Mouse (Mus musculus): ENCODE measurements around the gene Dis3. TPM values are rescaled to one million over a fixed set of nuclear protein-coding genes. Genes with fewer than 3 reads are reported as not detected.

The Dis3 gene
- total and polyA plus RNA-seq, 2 experiments from 2014 or later = 26.3 to 28.0 TPM

DNA sequence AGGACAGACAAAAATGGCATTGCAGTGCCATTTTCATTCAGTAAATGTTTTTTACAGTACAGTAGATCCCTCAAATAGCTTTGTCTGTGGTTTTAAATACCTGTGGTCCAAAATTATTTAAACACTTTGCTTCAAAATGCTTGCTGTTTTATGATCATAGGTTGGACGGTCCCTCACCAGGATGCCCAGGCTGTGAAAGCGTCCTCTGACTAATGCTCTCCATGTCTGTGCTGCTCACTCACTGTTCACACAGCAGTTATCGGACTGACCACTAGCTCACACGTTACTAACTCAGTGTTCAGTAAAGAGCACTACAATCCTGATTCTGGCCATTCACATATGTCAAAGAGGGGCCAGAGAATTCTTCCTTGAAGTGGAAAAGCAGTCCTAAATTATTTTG lies 28.4 kb downstream of the Dis3 start:
- no peak overlapping the region for H3K4me2 ChIP-seq (ENCODE audit: low read depth)
- no peaks in the 10 kb centered on the region for H3K27me3 ChIP-seq (ENCODE audit: insufficient read depth, low read length)
- WGBS = 91% methylated on average over 4 of the region's 4 CpGs
- no peak for DNase-seq
- H3K9ac ChIP-seq = no peak overlapping the region
- no peaks in the 10 kb centered on the region for H3K9me3 ChIP-seq (ENCODE audit: low read length)
- no peak for TF ChIP-seq CTCF (IDR thresholded peaks at IDR 0.05; ENCODE audit: low read depth)
- no peaks in the 10 kb centered on the region for H3K4me1 ChIP-seq (ENCODE audit: insufficient read depth)
- ATAC-seq = no peak
- H3K36me3 ChIP-seq (ENCODE audit: insufficient read depth) = peaks cover 14% of the 10 kb centered on the region
- H3K27ac ChIP-seq (ENCODE audit: low read depth, low read length) = no peak overlapping the region
- H3K4me3 ChIP-seq (ENCODE audit: low read depth, low read length) = no peak overlapping the region

DNA sequence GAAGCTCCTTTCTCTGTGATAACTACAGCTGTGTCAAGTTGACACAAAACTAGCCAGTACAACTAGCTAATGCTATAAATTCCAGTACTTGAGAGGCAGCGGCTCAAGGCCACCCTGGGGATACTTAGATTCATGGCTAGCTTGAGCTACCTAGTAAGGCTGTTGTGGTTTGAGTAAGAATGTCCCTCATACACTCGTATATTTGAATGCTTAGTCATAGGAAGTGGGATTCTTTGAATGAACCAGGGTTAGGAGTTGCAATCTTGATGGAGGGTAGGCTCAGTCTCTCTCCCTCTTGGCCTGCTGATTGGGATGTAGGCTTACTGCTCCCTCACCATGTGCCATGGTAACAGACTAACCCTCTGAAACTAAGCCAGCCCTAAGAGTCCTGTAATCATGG lies 36.5 kb downstream of the Dis3 start:
- H3K9ac ChIP-seq = no peak overlapping the region
- ATAC-seq (no peak), DNase-seq (no peak)
- no peaks in the 10 kb centered on the region for H3K4me1 ChIP-seq (ENCODE audit: insufficient read depth)
- no peaks in the 10 kb centered on the region for H3K9me3 ChIP-seq (ENCODE audit: low read length)
- WGBS = 94% methylated on average over 2 of the region's 2 CpGs
- TF ChIP-seq CTCF (IDR thresholded peaks at IDR 0.05; ENCODE audit: low read depth) = no peak
- H3K36me3 ChIP-seq (ENCODE audit: insufficient read depth) = no peaks in the 10 kb centered on the region
- H3K4me2 ChIP-seq (ENCODE audit: low read depth) = no peak overlapping the region
- H3K4me3 ChIP-seq (ENCODE audit: low read depth, low read length) = no peak overlapping the region
- no peaks in the 10 kb centered on the region for H3K27me3 ChIP-seq (ENCODE audit: insufficient read depth, low read length)
- no peak overlapping the region for H3K27ac ChIP-seq (ENCODE audit: low read depth, low read length)

DNA sequence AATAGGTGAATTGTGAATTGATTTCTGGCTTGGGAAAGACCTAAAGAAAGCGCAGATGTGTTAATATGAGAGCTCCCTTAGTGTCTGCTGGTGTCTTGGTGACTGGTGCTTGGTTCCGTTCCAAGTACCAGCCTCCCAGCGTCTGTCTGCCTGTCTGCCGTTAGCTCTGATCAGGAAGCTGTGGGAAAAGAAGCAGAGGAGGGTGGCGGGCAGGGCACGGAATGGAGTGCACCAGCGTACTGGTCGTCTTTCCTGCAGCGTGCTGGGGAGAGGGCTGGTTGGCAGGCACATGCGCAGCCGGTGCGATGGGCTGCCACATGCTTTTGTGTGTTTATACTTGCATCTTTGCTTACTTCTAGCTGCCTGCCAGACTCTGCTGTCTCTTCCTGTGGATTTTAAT lies 39.0 kb downstream of the Dis3 start:
- no peaks in the 10 kb centered on the region for H3K27me3 ChIP-seq (ENCODE audit: insufficient read depth, low read length)
- TF ChIP-seq CTCF (IDR thresholded peaks at IDR 0.05; ENCODE audit: low read depth) = no peak
- no peaks in the 10 kb centered on the region for H3K9me3 ChIP-seq (ENCODE audit: low read length)
- peak overlapping the region; percentile 33 for H3K4me2 ChIP-seq (ENCODE audit: low read depth)
- H3K36me3 ChIP-seq (ENCODE audit: insufficient read depth) = no peaks in the 10 kb centered on the region
- WGBS = 66% methylated on average over 12 of the region's 12 CpGs
- ATAC-seq (peak; percentile 77), DNase-seq (peak; percentile 42)
- H3K4me1 ChIP-seq (ENCODE audit: insufficient read depth) = no peaks in the 10 kb centered on the region
- H3K9ac ChIP-seq = no peak overlapping the region
- H3K4me3 ChIP-seq (ENCODE audit: low read depth, low read length) = 0 out of 2 replicates have a peak overlapping the region, but pooled peaks have one; percentile 9
- no peak overlapping the region for H3K27ac ChIP-seq (ENCODE audit: low read depth, low read length)

DNA sequence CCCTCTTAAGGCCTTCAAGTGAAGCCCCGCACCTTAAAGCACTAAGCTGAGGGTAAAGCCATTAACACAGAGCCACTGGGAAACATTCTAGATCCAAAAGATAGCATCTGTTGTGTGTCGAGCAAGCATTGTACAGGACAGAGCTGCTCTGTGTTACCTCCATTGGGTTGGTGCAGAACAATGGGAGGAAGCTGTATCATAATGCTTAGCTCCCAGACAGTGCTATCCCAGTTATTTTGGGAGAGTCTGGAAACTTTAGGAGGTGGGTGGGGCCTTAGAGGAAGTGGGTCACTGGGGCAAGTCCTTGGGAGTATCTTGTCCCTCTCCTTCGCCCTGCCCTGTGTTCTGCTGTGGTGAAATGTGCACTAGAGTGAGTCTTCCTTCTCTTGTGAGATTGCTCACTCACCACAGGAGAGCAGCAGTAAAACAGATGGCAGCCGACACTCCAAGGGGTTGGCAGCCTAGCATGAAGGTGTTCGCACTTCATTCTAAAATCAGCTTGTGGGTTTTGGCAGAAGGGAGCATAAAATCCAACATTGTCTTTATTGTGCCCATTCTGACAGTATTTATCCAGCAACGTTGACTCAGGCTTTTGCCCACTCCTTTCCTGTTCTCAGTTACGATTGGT lies 40.5 kb downstream of the Dis3 start:
- H3K4me1 ChIP-seq (ENCODE audit: insufficient read depth) = no peaks in the 10 kb centered on the region
- H3K4me3 ChIP-seq (ENCODE audit: low read depth, low read length) = no peak overlapping the region
- H3K36me3 ChIP-seq (ENCODE audit: insufficient read depth) = no peaks in the 10 kb centered on the region
- no peak overlapping the region for H3K4me2 ChIP-seq (ENCODE audit: low read depth)
- H3K9ac ChIP-seq = no peak overlapping the region
- 75% methylated on average over 7 of the region's 7 CpGs for WGBS
- no peak for TF ChIP-seq CTCF (IDR thresholded peaks at IDR 0.05; ENCODE audit: low read depth)
- no peak overlapping the region for H3K27ac ChIP-seq (ENCODE audit: low read depth, low read length)
- H3K27me3 ChIP-seq (ENCODE audit: insufficient read depth, low read length) = no peaks in the 10 kb centered on the region
- no peak for DNase-seq
- ATAC-seq = no peak; the same call in 1 of the 2 replicates
- no peaks in the 10 kb centered on the region for H3K9me3 ChIP-seq (ENCODE audit: low read length)

DNA sequence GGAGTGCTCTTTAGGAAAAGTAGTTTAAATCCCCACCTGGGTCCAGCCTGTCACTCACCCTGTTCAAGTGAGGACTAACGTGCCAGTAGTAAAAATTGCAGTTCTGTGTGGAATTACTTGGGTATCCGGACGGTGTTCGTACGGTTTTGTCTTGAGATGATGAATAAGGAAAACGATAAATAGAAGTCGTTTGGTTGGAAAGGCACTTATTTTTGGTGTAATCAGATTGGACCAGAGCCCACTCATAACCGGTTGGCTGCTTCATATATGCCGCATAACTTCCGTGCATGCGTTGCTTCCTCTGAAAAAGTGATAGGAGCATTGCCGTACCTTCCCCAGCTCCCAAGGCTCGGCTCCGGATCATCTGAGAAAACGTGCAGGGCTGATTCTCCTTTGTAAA lies 52.8 kb downstream of the Dis3 start:
- H3K9ac ChIP-seq = no peak overlapping the region; the same call in 1 of the 2 replicates
- no peaks in the 10 kb centered on the region for H3K9me3 ChIP-seq (ENCODE audit: low read length)
- ATAC-seq (no peak), DNase-seq (peak; percentile 39)
- H3K4me1 ChIP-seq (ENCODE audit: insufficient read depth) = peaks cover 13% of the 10 kb centered on the region
- H3K27ac ChIP-seq (ENCODE audit: low read depth, low read length) = no peak overlapping the region
- no peaks in the 10 kb centered on the region for H3K36me3 ChIP-seq (ENCODE audit: insufficient read depth)
- no peaks in the 10 kb centered on the region for H3K27me3 ChIP-seq (ENCODE audit: insufficient read depth, low read length)
- H3K4me3 ChIP-seq (ENCODE audit: low read depth, low read length) = peak overlapping the region; percentile 87
- H3K4me2 ChIP-seq (ENCODE audit: low read depth) = peak overlapping the region; percentile 87
- no peak for TF ChIP-seq CTCF (IDR thresholded peaks at IDR 0.05; ENCODE audit: low read depth)
- WGBS = under 1% methylated on average over 15 of the region's 15 CpGs

DNA sequence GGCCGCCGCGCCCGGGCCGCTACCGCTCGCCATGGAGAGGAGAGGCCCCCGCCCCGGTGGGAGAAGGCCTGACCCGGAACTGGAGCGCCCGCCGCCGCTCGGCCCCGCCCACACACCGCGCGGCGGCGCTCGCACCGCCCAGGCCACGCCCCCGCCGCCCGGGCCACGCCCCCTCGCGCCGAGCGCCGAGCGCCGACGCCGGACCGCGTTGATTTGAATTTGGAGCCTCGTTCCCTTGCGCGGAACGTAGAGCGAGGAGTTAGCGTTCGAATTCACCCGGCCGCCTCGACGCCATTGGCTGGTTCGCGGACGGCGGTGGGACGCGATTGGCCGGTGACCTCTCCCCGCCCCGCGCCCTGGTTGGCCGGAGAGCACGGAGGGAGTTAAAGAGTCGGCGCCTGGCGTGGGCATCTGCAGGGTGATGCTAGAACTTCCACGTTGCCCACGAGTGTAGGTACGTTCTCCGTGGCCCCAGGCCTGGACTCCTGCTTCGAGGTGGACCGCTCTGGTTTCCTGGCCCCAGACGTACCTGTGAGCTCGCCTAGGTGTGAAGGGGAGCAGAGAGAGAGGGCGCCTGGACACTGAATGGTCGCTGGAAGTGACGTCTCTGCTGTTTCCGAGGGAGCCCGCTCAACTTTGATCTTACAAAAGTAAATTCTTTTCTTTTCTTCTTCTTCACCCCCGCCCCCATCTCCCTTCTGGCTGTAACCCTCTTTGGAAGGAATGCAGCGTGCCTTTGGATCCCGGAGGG lies 53.4 kb downstream of the Dis3 start, which contains the start of the genes Mzt1 and Bora:
Gene Mzt1 (minus strand): TSS at position 104 of the 751 bp plus-strand sequence.
Gene Bora (plus strand): TSS at position 192 of the 751 bp plus-strand sequence.
- Histone ChIP-seq H3K9me3 (ENCODE audit: low read length) (no peaks in the 10 kb centered on the region), H3K4me3 (ENCODE audit: low read depth, low read length) (peak within 1 kb of the TSS; percentile 87), H3K9ac (peak within 1 kb of the TSS; percentile 84), H3K27ac (ENCODE audit: low read depth, low read length) (peak within 1 kb of the TSS; percentile 81), H3K4me1 (ENCODE audit: insufficient read depth) (peaks cover 13% of the 10 kb centered on the region), H3K4me2 (ENCODE audit: low read depth) (peak within 1 kb of the TSS; percentile 87), H3K27me3 (ENCODE audit: insufficient read depth, low read length) (no peaks in the 10 kb centered on the region), H3K36me3 (ENCODE audit: insufficient read depth) (no peaks in the 10 kb centered on the region)
- DNase-seq (peak; percentile 93), ATAC-seq (peak; percentile 96)
- TF ChIP-seq CTCF (IDR thresholded peaks at IDR 0.05; ENCODE audit: low read depth) = no peak
- WGBS = under 1% methylated on average over 78 of the region's 81 CpGs
